Mouse (Mus musculus) midbrain, embryonic 16.5 days (tissue): ENCODE measurements around the gene Fgfr2. TPM values are rescaled to one million over a fixed set of nuclear protein-coding genes. Genes with fewer than 3 reads are reported as not detected.

Experiments used
- ATAC-seq: fragments of 200-750 bp; cut with Nextera tagmentation; 2 replicates; pipeline ENCODE4 v1.8.0; 2017; ENCODE audit warnings: moderate TSS enrichment
- H3K27ac ChIP-seq: fragments of 300-500 bp; sonication (generic); 2 replicates; pipeline ENCODE4 v1.5.1; 2014; ENCODE audit warnings: mild to moderate bottlenecking, low read length, mixed read lengths
- H3K27me3 ChIP-seq: fragments of 300-500 bp; sonication (generic); 2 replicates; pipeline ENCODE4 v1.6.1; 2014; ENCODE audit warnings: low read depth, low read length, mixed read lengths; ENCODE audit not compliant: control insufficient read depth, insufficient read depth
- H3K36me3 ChIP-seq: fragments of 300-500 bp; sonication (generic); 2 replicates; pipeline ENCODE4 v1.6.1; 2014; ENCODE audit warnings: mild to moderate bottlenecking, low read length, moderate library complexity, mixed read lengths; ENCODE audit not compliant: control insufficient read depth, insufficient read depth
- H3K4me1 ChIP-seq: fragments of 300-500 bp; sonication (generic); 2 replicates; pipeline ENCODE4 v1.6.1; 2014; ENCODE audit warnings: mild to moderate bottlenecking, low read length, mixed read lengths; ENCODE audit not compliant: control insufficient read depth, insufficient read depth
- H3K4me2 ChIP-seq: fragments of 300-500 bp; sonication (generic); 2 replicates; pipeline ENCODE4 v1.6.1; 2014; ENCODE audit warnings: mild to moderate bottlenecking, low read length, mixed read lengths
- H3K4me3 ChIP-seq: fragments of 300-500 bp; sonication (generic); 2 replicates; pipeline ENCODE4 v1.5.1; 2014; ENCODE audit warnings: low read depth, mild to moderate bottlenecking, low read length, moderate library complexity, mixed read lengths
- H3K9ac ChIP-seq: fragments of 300-500 bp; sonication (generic); 2 replicates; pipeline ENCODE4 v1.6.1; 2014; ENCODE audit warnings: low read depth, low read length, mixed read lengths
- H3K9me3 ChIP-seq: fragments of 300-500 bp; sonication (generic); replicated peaks from 2 replicates; pipeline ENCODE4 v1.6.1; 2014; ENCODE audit warnings: mild to moderate bottlenecking, low read length, mixed read lengths; ENCODE audit not compliant: control insufficient read depth, poor library complexity, severe bottlenecking
- whole genome bisulfite sequencing: fragments of 180-500 bp; shearing (Covaris S2); extraction: QIAGEN DNeasy Blood & Tissue Kit; methylation state at CpG from one replicate; pipeline ENCODE4 v1.1.7; 2014; 5-methylcytosine and 5-hydroxymethylcytosine counted together
- polyA plus RNA-seq: library from polyadenylated mRNA; unstranded; fragments of >200 nt; fragmentation: Nextera tagmentation; extraction: Ambion mirVana; gene quantifications from 2 replicates; pipeline ENCODE4 v1.2.1, GENCODE M21; 2015

Gene Fgfr2
- polyA plus RNA-seq, 1 experiment from 2014 or later, result 23.8 TPM

DNA sequence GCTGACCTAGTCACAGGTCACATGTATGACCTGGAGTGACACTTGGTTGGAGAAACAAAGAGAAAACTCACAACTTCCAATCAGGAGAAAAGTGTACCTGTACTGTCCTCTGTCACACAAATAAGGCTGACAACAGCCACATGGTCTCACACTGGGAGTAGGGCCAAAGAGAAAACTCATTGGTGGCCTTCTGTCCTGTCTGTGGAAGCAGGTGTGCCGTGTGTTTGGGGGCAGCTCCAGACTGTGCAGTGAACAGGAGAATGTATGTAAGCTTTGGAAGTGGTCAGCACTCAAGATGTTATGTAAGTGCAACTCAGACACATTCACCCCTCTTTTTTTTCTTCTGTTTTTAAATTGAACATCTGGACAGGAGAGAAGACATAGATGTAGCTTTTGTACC, 2421.8 kb downstream of the Fgfr2 start:
- WGBS, result 82% methylated on average over 1 of the region's 1 CpGs

DNA sequence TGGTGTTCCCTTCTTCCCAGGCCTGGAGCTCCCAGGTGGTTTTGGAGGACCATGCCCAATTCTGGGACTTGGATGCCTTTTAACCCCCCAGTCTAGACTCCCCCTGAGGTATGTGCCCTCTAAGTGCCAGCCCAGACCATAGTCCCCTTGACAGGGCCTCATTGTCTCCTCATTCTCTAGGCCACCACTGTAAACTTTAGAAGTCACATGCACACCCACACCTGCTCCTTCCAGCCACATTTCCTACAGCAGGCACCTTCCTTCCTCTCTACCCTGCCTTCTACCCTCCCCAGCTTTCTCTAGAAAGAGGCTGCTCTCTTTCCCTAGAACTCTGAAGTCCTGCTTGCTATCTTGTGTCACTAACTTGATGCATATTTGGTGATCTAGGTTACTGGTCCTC, 2424.7 kb downstream of the Fgfr2 start:
- no peak for ATAC-seq
- no peaks in the 10 kb centered on the region; the same call in 1 of the 2 replicates for H3K36me3 ChIP-seq
- H3K9me3 ChIP-seq, result no peaks in the 10 kb centered on the region
- H3K27ac ChIP-seq, result no peak overlapping the region
- no peak overlapping the region for H3K4me2 ChIP-seq
- H3K9ac ChIP-seq, result no peak overlapping the region
- H3K27me3 ChIP-seq, result no peaks in the 10 kb centered on the region
- peaks cover 41% of the 10 kb centered on the region for H3K4me1 ChIP-seq
- no peak overlapping the region for H3K4me3 ChIP-seq

More for the DNA sequence above, 2421.8 kb downstream of the Fgfr2 start:
- Histone ChIP-seq H3K4me2 (no peak overlapping the region), H3K4me1 (peaks cover 25% of the 10 kb centered on the region), H3K9me3 (no peaks in the 10 kb centered on the region), H3K27ac (no peak overlapping the region), H3K9ac (no peak overlapping the region), H3K4me3 (no peak overlapping the region), H3K36me3 (no peaks in the 10 kb centered on the region; the same call in 1 of the 2 replicates), H3K27me3 (no peaks in the 10 kb centered on the region)
- ATAC-seq, result no peak

DNA sequence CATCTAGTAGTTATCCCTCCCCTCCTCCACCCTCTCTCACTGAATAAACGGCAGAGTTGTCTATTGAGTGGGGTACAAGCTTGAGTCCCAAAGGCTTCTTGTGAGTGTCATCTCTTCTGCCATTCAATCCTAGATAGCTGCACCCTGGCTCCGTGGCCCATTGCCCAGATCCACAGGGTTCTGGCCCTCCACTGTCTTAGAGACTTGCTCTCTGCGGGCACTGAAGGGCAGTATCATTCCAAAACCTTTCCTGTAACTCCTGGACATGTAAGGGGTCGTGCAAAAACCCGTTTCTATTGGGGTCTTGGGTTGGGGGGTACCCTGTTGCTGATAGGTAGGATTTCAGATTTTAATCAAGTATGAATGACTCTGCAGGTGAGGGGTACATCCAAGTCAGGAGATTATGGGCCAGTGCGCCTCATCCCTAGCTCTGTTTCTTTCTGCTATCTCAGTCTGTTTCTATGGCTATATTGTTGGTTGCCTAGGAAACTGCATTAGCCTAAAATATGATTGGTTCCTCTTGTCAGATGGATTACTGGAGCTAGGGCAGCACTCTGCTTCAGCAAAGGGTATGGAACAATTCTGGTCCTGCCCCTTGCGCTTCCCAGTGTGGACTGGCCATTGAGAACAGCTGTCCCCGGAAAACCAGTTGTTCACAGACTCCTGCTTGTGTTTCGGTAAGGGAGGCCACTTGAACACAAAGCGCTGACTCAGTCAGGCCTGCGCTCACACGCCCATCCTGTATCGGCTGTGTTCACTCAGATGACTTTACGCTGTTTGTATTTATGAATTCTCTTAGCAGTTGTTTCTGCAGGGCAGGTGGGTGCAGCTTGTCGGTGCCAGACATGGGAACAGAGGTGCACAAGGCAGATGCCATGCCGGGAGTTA, 2426.6 kb downstream of the Fgfr2 start:
- peak overlapping the region; percentile 16; the same call in 1 of the 2 replicates for H3K9ac ChIP-seq

DNA sequence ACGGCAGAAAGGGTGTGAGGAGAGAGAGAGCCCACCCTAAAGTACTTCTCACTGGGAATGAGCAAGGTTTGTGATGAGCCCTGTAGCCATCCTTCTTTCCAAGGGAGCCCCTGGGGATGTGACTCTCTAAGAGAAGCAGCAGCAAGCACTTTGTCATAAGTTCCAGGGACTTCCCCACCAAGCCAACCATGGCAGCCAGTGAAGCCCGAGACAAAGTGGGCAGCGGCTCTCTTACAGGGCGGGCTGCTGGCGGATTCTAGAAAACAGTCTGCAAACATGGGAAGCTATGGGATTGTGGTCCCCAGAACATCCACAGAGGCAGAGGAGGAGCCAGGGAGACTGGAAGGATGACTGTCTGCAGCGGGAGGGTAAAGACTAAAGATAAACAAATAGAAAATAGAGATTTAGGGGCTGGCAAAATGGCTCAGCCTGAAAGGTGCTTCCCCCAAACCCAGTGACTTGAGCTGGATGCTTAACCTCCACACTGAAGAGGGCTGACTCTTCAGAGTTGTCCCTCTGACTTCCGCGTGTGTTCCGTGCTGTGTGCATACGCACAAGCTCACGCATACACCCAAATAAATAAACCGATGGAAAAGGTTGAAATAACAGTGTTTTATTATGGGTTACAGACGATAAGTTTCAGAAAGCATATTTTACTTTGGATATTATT, 2427.3 kb downstream of the Fgfr2 start:
- peak overlapping the region; percentile 94; the same call in 1 of the 2 replicates for H3K9ac ChIP-seq
- H3K4me2 ChIP-seq, result peak overlapping the region; percentile 68
- H3K4me3 ChIP-seq, result 0 out of 2 replicates have a peak overlapping the region, but pooled peaks have one; percentile 62
- 70% methylated on average over 13 of the region's 13 CpGs for WGBS
- peak overlapping the region; percentile 47 for H3K27ac ChIP-seq
- H3K4me1 ChIP-seq, result peaks cover 46% of the 10 kb centered on the region
- H3K27me3 ChIP-seq, result no peaks in the 10 kb centered on the region
- no peaks in the 10 kb centered on the region; the same call in 1 of the 2 replicates for H3K36me3 ChIP-seq
- H3K9me3 ChIP-seq, result no peaks in the 10 kb centered on the region
- no peak for ATAC-seq

More for the DNA sequence above, 2426.6 kb downstream of the Fgfr2 start:
- no peaks in the 10 kb centered on the region for H3K9me3 ChIP-seq
- WGBS, result 34% methylated on average over 16 of the region's 16 CpGs
- H3K4me2 ChIP-seq, result peak overlapping the region; percentile 68
- peaks cover 45% of the 10 kb centered on the region for H3K4me1 ChIP-seq
- peak overlapping the region; percentile 47; the same call in 1 of the 2 replicates for H3K27ac ChIP-seq
- H3K4me3 ChIP-seq, result peak overlapping the region; percentile 14
- no peak for ATAC-seq
- H3K27me3 ChIP-seq, result no peaks in the 10 kb centered on the region
- H3K36me3 ChIP-seq, result no peaks in the 10 kb centered on the region; the same call in 1 of the 2 replicates

DNA sequence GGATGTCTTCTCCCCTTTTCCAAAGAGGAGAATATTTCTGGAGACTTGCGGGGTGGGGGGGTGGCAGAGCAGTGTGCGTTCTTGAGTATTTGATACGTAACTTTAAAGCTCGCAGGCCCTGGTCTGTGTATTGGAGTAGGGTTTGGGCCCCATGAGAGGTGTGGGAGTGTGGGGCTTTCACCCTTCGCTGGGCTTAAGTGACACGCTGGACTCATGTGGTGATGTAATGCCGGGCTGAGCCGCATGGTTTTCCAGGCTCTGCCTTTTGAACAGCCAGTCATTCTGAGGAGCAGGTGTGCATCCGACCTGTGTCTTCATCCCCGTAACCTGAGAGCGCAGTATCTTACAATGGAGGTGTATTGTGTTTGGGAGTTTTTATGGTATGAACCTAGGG, 2429.4 kb downstream of the Fgfr2 start:
- 7% methylated on average over 11 of the region's 11 CpGs for WGBS
- Histone ChIP-seq H3K9ac (peak overlapping the region; percentile 94), H3K4me3 (peak overlapping the region; percentile 62), H3K27ac (peak overlapping the region; percentile 96), H3K4me1 (peaks cover 46% of the 10 kb centered on the region), H3K9me3 (no peaks in the 10 kb centered on the region), H3K36me3 (no peaks in the 10 kb centered on the region), H3K4me2 (peak overlapping the region; percentile 68), H3K27me3 (no peaks in the 10 kb centered on the region)
- ATAC-seq, result no peak

DNA sequence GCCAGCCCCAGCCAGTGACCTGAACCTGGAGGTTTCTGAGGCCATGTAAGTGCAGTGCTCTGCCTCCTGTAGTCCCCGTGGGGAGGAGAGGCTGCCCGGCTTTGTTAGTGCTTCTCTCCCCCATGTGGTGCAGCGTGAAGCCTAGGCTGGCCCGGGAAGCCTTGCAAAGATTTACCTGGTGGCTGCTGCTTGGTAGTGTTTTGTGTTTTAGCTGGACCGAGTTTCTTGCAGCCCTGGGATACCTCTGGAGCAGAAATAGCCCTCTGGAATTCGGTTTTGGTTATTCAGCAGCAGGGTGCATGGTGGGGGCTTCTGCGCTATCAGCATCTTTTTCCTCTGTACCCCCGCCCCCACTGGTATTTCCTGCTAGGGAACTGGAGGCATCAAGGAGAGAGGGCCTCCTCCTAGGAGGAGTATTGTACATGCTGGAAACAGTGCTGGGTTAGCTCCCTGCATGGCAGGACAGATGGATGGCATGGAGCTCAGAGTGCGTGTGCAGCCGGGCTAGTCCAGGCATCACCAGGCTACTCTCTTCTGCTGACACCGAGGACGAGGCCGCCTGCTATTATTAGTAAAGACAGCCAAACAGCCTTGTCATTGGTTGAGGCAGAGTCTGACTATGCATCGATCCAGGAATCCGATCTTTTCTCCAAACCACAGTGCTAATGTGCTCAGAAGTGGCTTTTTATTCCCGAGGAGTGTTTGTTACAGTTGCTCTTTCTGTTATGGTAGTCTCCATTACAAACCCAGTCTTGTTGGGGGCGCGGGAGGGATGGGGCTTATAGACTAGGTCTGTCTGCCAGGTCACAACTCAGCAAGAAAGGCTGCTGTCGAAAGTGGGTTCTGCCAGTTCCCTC, 2430.0 kb downstream of the Fgfr2 start:
- Histone ChIP-seq H3K4me3 (peak overlapping the region; percentile 62), H3K4me1 (peaks cover 43% of the 10 kb centered on the region), H3K27ac (peak overlapping the region; percentile 96), H3K27me3 (no peaks in the 10 kb centered on the region), H3K36me3 (no peaks in the 10 kb centered on the region), H3K4me2 (peak overlapping the region; percentile 68), H3K9me3 (no peaks in the 10 kb centered on the region), H3K9ac (peak overlapping the region; percentile 94)
- ATAC-seq, result peak; percentile 80
- WGBS, result under 1% methylated on average over 19 of the region's 19 CpGs

DNA sequence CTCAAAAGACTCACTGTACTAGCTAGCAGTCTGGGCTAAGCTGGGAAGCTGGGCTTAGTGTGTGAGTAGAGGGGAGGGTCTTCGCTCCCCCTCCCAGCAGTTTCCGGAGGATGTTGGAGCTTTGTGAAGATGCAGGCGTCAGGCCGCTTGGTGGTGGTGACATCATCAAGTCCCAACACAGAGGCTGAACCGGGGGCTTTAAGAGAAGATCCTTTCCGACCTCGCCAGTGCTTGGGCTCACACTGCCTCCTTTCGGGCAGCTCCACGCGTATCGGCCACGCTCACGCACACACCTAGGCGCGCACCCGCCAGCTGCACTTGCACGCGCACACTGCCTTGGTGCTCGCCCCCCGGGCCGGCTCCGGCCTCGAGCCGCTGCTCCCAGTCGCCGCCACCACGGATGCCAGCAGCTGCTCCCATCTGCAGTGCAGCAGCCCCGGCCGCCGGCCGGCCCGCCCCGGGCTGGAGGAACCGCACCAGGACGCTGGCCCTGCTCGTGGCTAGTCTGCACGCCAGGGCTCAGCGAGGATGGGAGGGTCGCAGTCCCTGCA, 2430.7 kb downstream of the Fgfr2 start:
- Histone ChIP-seq H3K4me2 (peak overlapping the region; percentile 68), H3K36me3 (no peaks in the 10 kb centered on the region), H3K4me1 (peaks cover 38% of the 10 kb centered on the region), H3K27me3 (no peaks in the 10 kb centered on the region), H3K27ac (peak overlapping the region; percentile 96), H3K4me3 (peak overlapping the region; percentile 62), H3K9ac (peak overlapping the region; percentile 94), H3K9me3 (no peaks in the 10 kb centered on the region)
- peak; percentile 91 for ATAC-seq
- WGBS, result under 1% methylated on average over 38 of the region's 39 CpGs

DNA sequence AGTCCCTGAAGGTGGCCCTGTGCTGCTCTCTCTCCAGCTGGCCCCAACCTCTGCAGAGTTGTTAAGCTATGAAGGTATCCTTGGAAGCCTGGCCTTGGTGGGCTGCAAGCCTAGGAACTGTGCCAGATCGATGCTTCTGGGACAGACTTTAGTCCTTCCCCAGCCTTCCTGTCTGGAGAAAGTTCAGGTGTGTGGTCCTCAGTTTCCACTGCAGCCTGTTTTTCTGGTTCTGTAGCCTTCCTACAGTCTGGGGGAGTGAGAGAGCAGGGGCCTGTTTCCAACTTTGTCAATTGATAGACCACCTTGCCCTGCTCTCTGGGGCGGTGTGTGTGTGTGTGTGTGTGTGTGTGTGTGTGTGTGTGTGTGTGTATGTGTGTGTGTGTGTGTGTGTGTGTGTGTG, 2431.2 kb downstream of the Fgfr2 start:
- H3K4me1 ChIP-seq, result peaks cover 32% of the 10 kb centered on the region
- H3K27me3 ChIP-seq, result no peaks in the 10 kb centered on the region
- peak overlapping the region; percentile 62 for H3K4me3 ChIP-seq
- peak overlapping the region; percentile 68 for H3K4me2 ChIP-seq
- H3K27ac ChIP-seq, result peak overlapping the region; percentile 96
- H3K36me3 ChIP-seq, result no peaks in the 10 kb centered on the region
- no peak for ATAC-seq
- peak overlapping the region; percentile 30 for H3K9ac ChIP-seq
- H3K9me3 ChIP-seq, result no peaks in the 10 kb centered on the region
- WGBS, result 51% methylated on average over 2 of the region's 2 CpGs
